Mouse (Mus musculus) kidney, adult 18-20 months (tissue): ENCODE data around the gene Clec4b1.
"Not testable (repeated sequence)": the region's sequence is repeated elsewhere in the genome, so short reads cannot be mapped to it uniquely, and the experiment has no call there.

Experiments used
- DNase-seq: peaks from one replicate; pipeline ENCODE4 v3.0.0; 2021

The Clec4b1 gene

DNA sequence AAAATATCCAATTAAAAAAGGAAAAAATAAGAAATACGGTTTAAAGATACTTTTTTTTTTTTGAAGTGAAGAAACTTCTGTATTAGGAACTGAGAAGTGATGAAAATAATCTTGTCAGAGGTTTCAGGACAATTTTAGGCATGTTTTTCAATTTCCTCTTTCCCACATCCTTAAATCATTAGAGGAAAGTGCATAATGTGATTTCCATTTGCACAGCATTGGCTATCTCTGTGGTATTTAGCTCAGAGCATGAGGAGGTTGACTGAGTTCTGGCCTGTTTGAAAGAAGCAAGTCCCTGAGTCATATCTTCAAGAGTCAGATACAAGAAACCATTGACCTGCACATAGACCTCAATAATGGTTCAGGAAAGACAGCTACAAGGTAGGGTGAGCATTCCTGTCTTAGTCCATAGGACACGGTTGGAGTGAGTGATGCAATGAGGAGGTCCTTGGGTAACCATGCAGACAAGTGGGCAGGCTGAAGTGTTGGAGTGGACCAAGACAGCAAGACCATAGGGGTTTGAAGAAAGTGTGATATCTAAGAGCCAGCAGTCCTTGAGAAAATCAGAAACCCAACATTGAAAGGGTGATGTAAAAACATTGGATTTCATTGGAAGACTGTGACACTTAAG, at the start of gene Clec4b1:
Gene Clec4b1 (plus strand): TSS at position 221 of the 631 bp plus-strand sequence.
- no peak for DNase-seq

GRCm38 (mm10) chr6:123004696-123005095, 45.1 kb upstream of the Clec4b1 start:
- DNase-seq = not testable (repeated sequence)

- no peak for DNase-seq
These were observed 44.2 kb upstream of the Clec4b1 start for GRCm38 (mm10) chr6:123005591-123005990.

- no peak for DNase-seq
These were observed 45.5 kb downstream of the Clec4b1 start for GRCm38 (mm10) chr6:123095125-123095843.

GRCm38 (mm10) chr6:123106128-123106527, 56.4 kb downstream of the Clec4b1 start, which contains the start of gene Clec4a2:
Clec4a2 (plus strand) TSS chr6:123106428.
- DNase-seq = not testable (repeated sequence)
